Mouse (Mus musculus) forebrain, embryonic 16.5 days (tissue): ENCODE data around the gene 6030452D12Rik. TPM values are rescaled to one million over a fixed set of nuclear protein-coding genes. Genes with fewer than 3 reads are reported as not detected.

Experiments
- ATAC-seq: fragments of 200-750 bp; cut with Nextera tagmentation; 2 replicates; pipeline ENCODE4 v1.8.0; 2017; ENCODE audit warnings: mild to moderate bottlenecking, moderate library complexity
- H3K27ac ChIP-seq: fragments of 300-500 bp; sonication (generic); 2 replicates; pipeline ENCODE4 v1.5.1; 2014; ENCODE audit warnings: low read length, control low read depth
- H3K27me3 ChIP-seq: fragments of 300-500 bp; sonication (generic); replicated peaks from 2 replicates; pipeline ENCODE4 v1.6.1; 2014; ENCODE audit warnings: low read length; ENCODE audit not compliant: control insufficient read depth, insufficient read depth
- H3K36me3 ChIP-seq: fragments of 300-500 bp; sonication (generic); 2 replicates; pipeline ENCODE4 v1.6.1; 2014; ENCODE audit not compliant: control insufficient read depth, insufficient read depth
- H3K4me1 ChIP-seq: fragments of 300-500 bp; sonication (generic); replicated peaks from 2 replicates; pipeline ENCODE4 v1.6.1; 2014; ENCODE audit warnings: low read length; ENCODE audit not compliant: control insufficient read depth, insufficient read depth
- H3K4me2 ChIP-seq: fragments of 300-500 bp; sonication (generic); 2 replicates; pipeline ENCODE4 v1.6.1; 2014; ENCODE audit warnings: mild to moderate bottlenecking, low read length, control low read depth
- H3K4me3 ChIP-seq: fragments of 300-500 bp; sonication (generic); replicated peaks from 2 replicates; pipeline ENCODE4 v1.5.1; 2014; ENCODE audit warnings: mild to moderate bottlenecking, low read length, control low read depth
- H3K9ac ChIP-seq: fragments of 300-500 bp; sonication (generic); replicated peaks from 2 replicates; pipeline ENCODE4 v1.6.1; 2014; ENCODE audit warnings: low read depth, low read length, control low read depth
- H3K9me3 ChIP-seq: fragments of 300-500 bp; sonication (generic); 2 replicates; pipeline ENCODE4 v1.6.1; 2016; ENCODE audit warnings: low read length; ENCODE audit not compliant: control insufficient read depth
- WGBS: fragments of 180-500 bp; shearing (Covaris S2); extraction: QIAGEN DNeasy Blood & Tissue Kit; methylation state at CpG from one replicate; pipeline ENCODE4 v1.1.7; 2014; 5-methylcytosine and 5-hydroxymethylcytosine counted together
- polyA plus RNA-seq: library from polyadenylated mRNA; unstranded; fragments of >200 nt; fragmentation: Nextera tagmentation; extraction: Ambion mirVana; gene quantifications from 2 replicates; pipeline ENCODE4 v1.2.1, GENCODE M21; 2015

The 6030452D12Rik gene
- polyA plus RNA-seq, 1 experiment from 2014 or later = not detected

DNA sequence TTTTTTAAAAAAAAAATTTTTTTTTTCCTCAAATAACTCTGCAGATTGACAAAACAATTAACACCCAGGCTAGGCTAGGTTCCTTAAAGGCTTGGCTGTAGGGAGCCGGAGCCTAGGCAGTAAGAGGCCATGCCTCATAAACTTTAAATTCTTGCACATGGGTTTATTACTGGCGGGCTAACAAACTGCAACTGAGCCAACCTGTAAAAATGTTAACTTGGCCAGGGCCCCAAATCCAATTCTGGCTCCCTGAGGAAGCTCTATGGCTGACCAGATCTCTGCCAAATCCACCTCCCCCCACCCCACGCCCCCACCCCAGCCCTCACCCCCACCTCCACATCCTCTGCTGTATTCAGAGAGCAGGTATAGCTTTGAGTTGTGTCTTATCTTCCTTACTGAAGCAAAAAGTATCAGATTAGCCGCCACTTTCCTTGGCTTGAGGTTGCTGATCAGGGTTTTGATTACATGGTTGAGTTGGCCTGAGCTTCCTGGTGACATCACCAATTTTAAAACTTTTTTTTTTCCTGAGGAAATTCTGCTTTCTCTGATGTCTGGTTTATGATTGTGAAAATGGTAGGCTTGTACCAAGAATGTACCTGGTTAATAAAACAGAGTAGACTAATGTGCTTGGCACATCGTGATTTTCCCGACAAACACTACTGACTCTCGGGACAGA lies 12.3 kb downstream of the 6030452D12Rik start:
- Histone ChIP-seq H3K27me3 (peaks cover 54% of the 10 kb centered on the region), H3K4me2 (no peak overlapping the region)
- 51% methylated on average over 7 of the region's 7 CpGs for WGBS

DNA sequence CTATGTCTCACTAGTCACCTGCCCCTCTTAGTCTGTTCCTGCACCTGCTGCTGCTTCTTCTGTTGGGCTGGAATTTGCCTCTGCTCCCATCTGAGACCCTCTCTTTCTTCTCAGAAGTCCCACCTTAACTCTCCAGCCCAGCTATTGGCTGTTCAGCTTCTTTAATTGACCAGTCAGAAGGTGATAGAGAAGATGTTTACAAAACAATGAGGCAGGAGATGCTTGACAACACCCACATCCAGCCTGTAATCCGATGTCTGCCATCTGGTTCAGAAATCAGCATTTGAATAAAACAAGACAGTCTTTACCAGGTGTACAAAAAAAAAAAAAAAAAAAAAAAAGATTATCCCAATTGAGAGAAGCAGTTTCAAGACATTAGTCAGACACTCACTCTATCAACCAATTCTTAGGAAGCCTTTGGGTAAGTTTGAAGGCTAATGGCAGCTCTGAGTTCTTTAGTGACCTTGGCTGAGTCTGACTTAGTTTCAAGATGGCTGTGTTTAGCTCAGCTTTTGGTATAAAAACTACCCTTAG lies 15.7 kb downstream of the 6030452D12Rik start:
- no peak for ATAC-seq
- H3K36me3 ChIP-seq = no peaks in the 10 kb centered on the region
- no peaks in the 10 kb centered on the region for H3K9me3 ChIP-seq
- peaks cover 10% of the 10 kb centered on the region for H3K4me1 ChIP-seq
- H3K27ac ChIP-seq = no peak overlapping the region
- no peak overlapping the region for H3K4me3 ChIP-seq
- H3K9ac ChIP-seq = no peak overlapping the region
- 5% methylated on average over 1 of the region's 1 CpGs for WGBS
- H3K4me2 ChIP-seq = no peak overlapping the region
- peaks cover 28% of the 10 kb centered on the region for H3K27me3 ChIP-seq

More for the DNA sequence above, 12.3 kb downstream of the 6030452D12Rik start:
- H3K9me3 ChIP-seq = no peaks in the 10 kb centered on the region
- no peak overlapping the region for H3K9ac ChIP-seq
- ATAC-seq = no peak
- H3K27ac ChIP-seq = no peak overlapping the region
- no peaks in the 10 kb centered on the region for H3K36me3 ChIP-seq
- H3K4me3 ChIP-seq = no peak overlapping the region
- peaks cover 29% of the 10 kb centered on the region for H3K4me1 ChIP-seq

DNA sequence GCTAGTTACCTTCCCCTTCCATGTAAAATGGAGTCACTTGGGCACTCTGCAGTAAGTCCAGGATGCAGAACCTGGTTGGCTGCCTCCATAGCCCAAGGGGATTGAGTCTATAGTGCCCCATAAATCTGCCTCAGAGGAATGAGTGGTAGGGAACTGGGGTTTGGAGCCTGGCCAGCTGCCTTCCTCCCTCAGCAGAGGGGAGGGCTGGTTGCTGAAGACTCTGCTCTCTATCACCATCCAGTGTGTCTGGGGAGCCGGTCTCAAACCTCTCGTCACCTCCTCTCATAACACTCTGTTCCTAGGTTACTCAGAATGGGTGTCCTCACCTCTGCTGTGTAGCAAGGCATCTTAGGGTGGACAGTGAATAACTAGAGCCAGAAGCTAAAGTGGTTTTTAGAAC lies 16.3 kb downstream of the 6030452D12Rik start:
- 95% methylated on average over 2 of the region's 2 CpGs for WGBS
- Histone ChIP-seq H3K4me1 (peaks cover 4% of the 10 kb centered on the region), H3K27me3 (peaks cover 22% of the 10 kb centered on the region), H3K9ac (no peak overlapping the region), H3K36me3 (no peaks in the 10 kb centered on the region), H3K9me3 (no peaks in the 10 kb centered on the region), H3K4me3 (no peak overlapping the region), H3K27ac (no peak overlapping the region), H3K4me2 (no peak overlapping the region)
- no peak for ATAC-seq

DNA sequence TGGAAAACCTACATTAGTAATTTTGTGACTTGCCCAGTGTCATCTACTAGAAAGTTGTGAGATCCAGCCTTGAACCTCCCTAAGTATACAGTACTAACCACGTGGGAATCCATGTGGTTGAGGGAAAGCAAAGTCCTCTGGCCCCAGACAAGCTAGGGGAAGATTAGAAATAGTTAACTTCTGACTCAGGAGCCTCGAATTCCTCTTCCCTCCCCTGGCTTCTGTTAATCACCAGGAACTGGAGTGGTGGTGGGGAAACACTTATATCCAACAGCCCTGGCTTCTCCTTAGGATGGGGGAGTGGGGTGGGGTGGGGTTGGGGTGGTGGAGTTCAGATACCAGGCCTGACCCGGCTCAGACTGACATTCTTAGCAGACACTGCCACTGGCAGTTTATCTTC lies 18.4 kb downstream of the 6030452D12Rik start:
- no peaks in the 10 kb centered on the region for H3K9me3 ChIP-seq
- no peaks in the 10 kb centered on the region for H3K4me1 ChIP-seq
- no peak for ATAC-seq
- H3K4me2 ChIP-seq = no peak overlapping the region
- no peaks in the 10 kb centered on the region for H3K36me3 ChIP-seq
- H3K27me3 ChIP-seq = peaks cover 4% of the 10 kb centered on the region; the same call in 1 of the 2 replicates
- 54% methylated on average over 3 of the region's 3 CpGs for WGBS
- no peak overlapping the region for H3K4me3 ChIP-seq
- H3K27ac ChIP-seq = no peak overlapping the region
- H3K9ac ChIP-seq = no peak overlapping the region

DNA sequence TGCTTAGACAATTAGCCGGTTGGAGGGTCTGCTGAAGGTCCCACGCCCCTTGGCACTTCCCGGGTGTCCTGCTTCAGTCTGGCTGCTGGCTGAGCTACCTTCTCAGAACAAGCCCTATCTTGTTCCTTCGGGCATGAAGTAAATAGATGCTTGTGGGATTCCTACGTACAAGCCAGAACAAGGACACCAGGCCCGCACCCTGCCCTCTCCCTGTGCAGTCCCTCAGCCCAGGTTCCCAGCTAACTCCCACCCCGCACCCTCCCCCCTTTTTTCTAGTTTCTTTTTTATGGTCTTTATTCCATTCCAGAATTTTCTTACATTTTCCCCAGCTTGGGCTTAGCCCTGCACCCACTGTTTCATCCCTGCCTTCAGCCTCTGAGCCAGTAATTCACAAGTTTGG lies 20.3 kb downstream of the 6030452D12Rik start:
- Histone ChIP-seq H3K36me3 (no peaks in the 10 kb centered on the region), H3K4me1 (no peaks in the 10 kb centered on the region), H3K4me2 (no peak overlapping the region), H3K9me3 (no peaks in the 10 kb centered on the region), H3K4me3 (no peak overlapping the region), H3K9ac (no peak overlapping the region), H3K27ac (no peak overlapping the region), H3K27me3 (no peaks in the 10 kb centered on the region)
- 87% methylated on average over 7 of the region's 7 CpGs for WGBS
- no peak for ATAC-seq

DNA sequence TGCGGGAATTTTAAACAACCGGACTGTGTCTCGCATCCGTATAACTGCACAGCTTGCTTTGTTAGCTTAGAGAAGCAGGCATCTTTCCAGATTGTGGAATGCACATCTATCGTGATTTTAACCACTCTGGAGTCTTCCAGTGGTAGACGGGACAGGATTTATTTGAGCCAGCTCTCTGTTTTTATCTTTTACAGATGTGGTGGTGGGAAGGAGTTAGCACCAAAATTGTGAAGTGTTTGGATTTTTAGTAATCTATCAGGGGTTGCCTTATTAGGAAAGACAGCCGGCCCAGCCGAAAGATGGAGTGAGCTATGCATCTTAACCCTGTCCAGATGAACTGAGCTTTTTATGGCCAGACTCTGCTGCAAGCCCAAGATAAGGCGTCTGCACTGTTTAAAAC lies 21.5 kb downstream of the 6030452D12Rik start:
- no peak overlapping the region for H3K9ac ChIP-seq
- H3K27me3 ChIP-seq = no peaks in the 10 kb centered on the region
- H3K4me1 ChIP-seq = no peaks in the 10 kb centered on the region
- H3K9me3 ChIP-seq = no peaks in the 10 kb centered on the region
- WGBS = 81% methylated on average over 9 of the region's 9 CpGs
- no peaks in the 10 kb centered on the region for H3K36me3 ChIP-seq
- no peak overlapping the region for H3K27ac ChIP-seq
- ATAC-seq = no peak
- no peak overlapping the region for H3K4me3 ChIP-seq
- H3K4me2 ChIP-seq = no peak overlapping the region

DNA sequence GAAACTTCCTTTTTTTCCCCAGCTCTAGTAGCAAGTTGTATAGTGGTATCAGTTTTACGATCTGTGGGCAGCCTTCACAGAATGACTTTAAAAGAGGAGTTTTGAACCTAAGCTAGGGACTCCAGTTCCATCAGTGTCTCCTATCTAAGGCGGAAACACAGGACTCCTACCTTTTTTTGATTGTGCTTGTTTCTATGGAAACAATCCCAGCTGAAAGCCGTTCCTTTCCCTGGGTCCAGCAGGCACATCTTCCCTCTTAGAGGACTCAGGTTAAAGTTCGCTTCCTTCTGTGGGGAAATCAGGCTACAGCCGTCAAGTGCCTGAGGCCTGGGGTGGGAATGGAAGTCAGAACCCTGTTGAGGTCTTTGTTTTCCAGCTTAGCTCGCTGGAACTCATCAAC lies 26.4 kb downstream of the 6030452D12Rik start:
- ATAC-seq = no peak
- Histone ChIP-seq H3K9ac (no peak overlapping the region), H3K27ac (no peak overlapping the region), H3K4me3 (no peak overlapping the region), H3K4me1 (no peaks in the 10 kb centered on the region), H3K9me3 (no peaks in the 10 kb centered on the region), H3K4me2 (no peak overlapping the region), H3K36me3 (no peaks in the 10 kb centered on the region), H3K27me3 (no peaks in the 10 kb centered on the region)
- 73% methylated on average over 6 of the region's 6 CpGs for WGBS

DNA sequence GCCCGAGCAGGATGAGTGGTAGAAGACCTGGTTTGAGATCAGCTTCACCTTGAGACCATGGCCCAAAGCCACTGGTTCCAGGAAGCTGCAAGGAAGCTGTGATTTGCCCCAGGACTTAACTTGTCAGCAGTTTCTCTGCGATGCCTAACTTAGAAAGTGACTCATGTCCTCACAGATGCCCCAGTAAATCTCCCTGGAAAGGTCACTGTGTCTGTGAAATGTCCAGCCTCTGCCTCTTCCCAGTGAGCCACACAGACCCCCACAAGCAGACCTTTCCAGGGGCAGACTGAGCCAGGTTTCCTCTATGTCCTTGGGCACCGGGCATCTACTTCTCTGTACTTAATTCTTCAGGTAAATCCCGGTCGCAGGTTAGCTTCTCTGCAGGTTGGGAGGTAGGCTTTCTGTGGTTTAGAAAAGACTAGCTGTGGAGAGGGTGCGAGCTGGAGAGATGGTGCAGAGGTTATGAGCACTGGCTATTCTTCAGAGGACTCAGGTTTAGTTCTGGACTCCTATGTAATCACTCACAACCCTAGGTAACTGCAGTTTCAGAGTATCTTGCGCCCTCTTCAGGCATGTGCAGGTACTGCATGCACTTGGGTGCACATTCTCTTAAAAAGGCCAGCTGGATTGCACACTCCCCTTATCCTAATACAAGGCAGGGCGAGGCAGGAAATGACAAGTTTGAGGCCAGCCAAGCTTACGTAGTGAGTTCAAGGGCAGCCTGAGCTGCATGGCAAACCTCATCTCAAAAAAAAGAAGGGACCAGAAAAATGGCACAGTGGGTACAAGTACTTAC lies 27.1 kb downstream of the 6030452D12Rik start:
- Histone ChIP-seq H3K4me2 (no peak overlapping the region), H3K36me3 (no peaks in the 10 kb centered on the region), H3K9ac (no peak overlapping the region), H3K4me1 (no peaks in the 10 kb centered on the region), H3K27ac (no peak overlapping the region), H3K27me3 (no peaks in the 10 kb centered on the region), H3K9me3 (no peaks in the 10 kb centered on the region), H3K4me3 (no peak overlapping the region)
- ATAC-seq = no peak
- WGBS = 92% methylated on average over 9 of the region's 9 CpGs

DNA sequence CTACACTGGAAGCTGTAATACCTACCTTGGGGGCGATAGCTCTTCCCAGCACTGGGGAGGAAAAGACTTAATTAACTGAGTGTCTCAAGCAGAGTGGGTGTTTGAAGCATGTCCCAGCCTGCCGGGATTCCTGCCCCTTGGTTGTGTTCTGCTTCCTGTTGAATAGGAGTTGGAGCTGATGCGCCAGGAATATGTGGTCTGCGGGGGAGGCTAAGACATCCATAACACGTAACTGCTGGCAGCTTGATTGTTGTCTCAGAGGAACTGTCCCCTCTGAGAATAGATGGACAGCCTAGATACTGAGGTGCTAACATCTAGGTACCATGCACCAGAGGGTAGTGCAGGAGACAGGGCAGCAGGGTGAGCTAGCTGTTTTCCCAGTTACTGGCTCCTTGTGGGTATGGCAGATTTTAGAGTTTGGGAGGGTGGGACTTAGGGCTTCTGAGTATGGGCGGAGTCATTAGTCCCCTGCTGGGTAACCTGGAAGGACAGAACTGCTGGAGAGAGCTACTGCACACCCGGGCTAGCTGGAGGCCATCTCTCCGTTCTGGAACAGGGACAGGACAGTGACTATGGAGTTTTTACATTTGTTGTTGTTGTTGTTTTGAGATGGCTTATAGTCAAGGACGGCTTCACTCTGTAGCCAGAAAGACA lies 28.4 kb downstream of the 6030452D12Rik start:
- H3K9me3 ChIP-seq = no peaks in the 10 kb centered on the region
- 88% methylated on average over 9 of the region's 9 CpGs for whole genome bisulfite sequencing
- H3K27ac ChIP-seq = no peak overlapping the region
- H3K9ac ChIP-seq = no peak overlapping the region
- ATAC-seq = no peak
- H3K36me3 ChIP-seq = no peaks in the 10 kb centered on the region
- H3K4me1 ChIP-seq = no peaks in the 10 kb centered on the region
- H3K4me2 ChIP-seq = no peak overlapping the region
- H3K27me3 ChIP-seq = no peaks in the 10 kb centered on the region
- no peak overlapping the region for H3K4me3 ChIP-seq
